ENCODE assay signal across 9 mouse cellular contexts in the genomic region with DNA sequence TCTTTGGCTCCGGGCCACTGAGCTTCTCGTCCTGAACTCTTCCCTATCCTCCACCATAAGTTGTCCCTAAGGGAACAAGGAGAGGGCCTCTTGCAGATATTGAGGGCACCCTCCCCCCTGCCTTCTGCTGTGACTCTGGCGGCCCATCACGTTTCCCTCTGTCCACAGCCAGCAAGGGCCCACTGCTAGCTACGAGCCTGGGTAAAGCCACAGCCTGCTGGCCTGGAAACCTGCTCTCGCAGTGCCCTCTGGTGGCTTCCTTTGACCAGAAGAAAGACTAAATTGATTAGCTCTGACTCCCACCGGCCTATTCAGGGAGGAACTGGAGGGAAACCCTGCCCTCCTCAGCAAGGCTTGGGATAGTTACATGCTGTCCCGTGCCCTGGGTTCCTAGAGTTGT. TPM values are rescaled to one million over a fixed set of nuclear protein-coding genes. Genes with fewer than 3 reads are reported as not detected.
DNase-seq lines count a peak whose midpoint lies in the region; ATAC-seq and TF ChIP-seq lines count a peak whose summit lies in the region.
"Had no signal": no experiment of that assay in that cellular context is flagged by ENCODE, and none has a peak within 500 bp of the region (broad histone marks: within the 10 kb centered on the region; RNA-seq: fewer than 3 reads in every experiment).

No protein-coding gene starts in this region.

- no peak overlapping the region for H3K4me3 ChIP-seq in bone marrow, adult 2 months (replicated peaks; ENCODE audit: control insufficient read depth, low read depth, low read length)
- H3K4me3 ChIP-seq: limb, embryonic 15.5 days had no signal

- no peak overlapping the region for H3K27ac ChIP-seq in bone marrow, adult 2 months (ENCODE audit: control insufficient read depth, insufficient read depth, low read depth, low read length, poor library complexity)
- H3K27ac ChIP-seq: limb, embryonic 15.5 days had no signal

- H3K4me1 ChIP-seq in bone marrow, adult 2 months (ENCODE audit: control insufficient read depth, insufficient read depth, low read length): no peaks in the 10 kb centered on the region

- peak; percentile 24; the same call in 1 of the 2 replicates for TF ChIP-seq CTCF in bone marrow, adult 2 months (IDR thresholded peaks at IDR 0.05; ENCODE audit: control insufficient read depth, insufficient read depth, low read length)

- no peak for ATAC-seq in monocyte, adult 5-6 weeks (replicated peaks; ENCODE audit: insufficient number of reproducible peaks, low FRiP score, low TSS enrichment, poor library complexity, severe bottlenecking)

- no peak for TF ChIP-seq POLR2A in bone marrow, adult 2 months (IDR thresholded peaks at IDR 0.05; ENCODE audit: borderline replicate concordance, control insufficient read depth, low read depth, low read length)

- WGBS in bone marrow, adult 2 months: 19% methylated on average over 8 of the region's 8 CpGs

- DNase-seq in Muller cell, postnatal 12 days (ENCODE audit: inconsistent ontology term): peak; percentile 64
- peak; percentile 67 for DNase-seq in fibroblast of lung, adult 2 months (ENCODE audit: low read depth)
- peak; percentile 83 for DNase-seq in heart, postnatal 4 days
- DNase-seq in layer of hippocampus, adult 9-11 months: peak; percentile 18
- peak; percentile 83 for DNase-seq in lung, postnatal 14 days
- peak; percentile 48 to 64 for DNase-seq in right cerebral cortex, adult 2 months (ENCODE audit: low spot score in 2 of 2)

RNA-seq across cellular contexts. Expression of a gene that starts 2.3 kb away (rescaled TPM):
- not detected in 2 replicates for polyA plus RNA-seq in bone marrow, adult 2 months (2011; ENCODE audit: insufficient read depth, insufficient read length, low replicate concordance, missing spikeins)
- total RNA-seq in heart, postnatal 4 days (2021): not detected
- not detected in 3 replicates for total RNA-seq in monocyte, adult 5-6 weeks (2017)

RNA-seq across cellular contexts. Expression of a gene that starts 19.1 kb away (rescaled TPM):
- 2.0 TPM in 1 of 2 replicates, not detected in the other for polyA plus RNA-seq in bone marrow, adult 2 months (2011; ENCODE audit: insufficient read depth, insufficient read length, low replicate concordance, missing spikeins)
- total RNA-seq in heart, postnatal 4 days (2021): 1 to 10 TPM; 2.1 to 3.3 TPM
- total RNA-seq in monocyte, adult 5-6 weeks (2017): 3.4 to 4.0 TPM (median 3.6 TPM) in 3 replicates

RNA-seq across cellular contexts. Expression of a gene that starts 47.4 kb away (rescaled TPM):
- polyA plus RNA-seq in bone marrow, adult 2 months (2011; ENCODE audit: insufficient read depth, insufficient read length, low replicate concordance, missing spikeins): not detected in 2 replicates
- not detected for total RNA-seq in heart, postnatal 4 days (2021)
- total RNA-seq in monocyte, adult 5-6 weeks (2017): not detected in 3 replicates
- polyA plus RNA-seq: limb, embryonic 15.5 days had no signal

RNA-seq across cellular contexts. Expression of a gene that starts 52.4 kb away (rescaled TPM):
- polyA plus RNA-seq in bone marrow, adult 2 months (2011; ENCODE audit: insufficient read depth, insufficient read length, low replicate concordance, missing spikeins): not detected in 2 replicates
- total RNA-seq in heart, postnatal 4 days (2021): not detected
- total RNA-seq in monocyte, adult 5-6 weeks (2017): not detected in 3 replicates
- polyA plus RNA-seq: limb, embryonic 15.5 days had no signal

Comparison
In these comparisons a context has a peak if more than half of its experiments do, and no peak if none do; other contexts are left out.
1. DNase-seq: peak in every context shown above with its lines; median percentile 83 in heart, postnatal 4 days; 83 in lung, postnatal 14 days; 67 in fibroblast of lung, adult 2 months; 64 in Muller cell, postnatal 12 days; 56 in right cerebral cortex, adult 2 months; 18 in layer of hippocampus, adult 9-11 months.